Mouse (Mus musculus) CH12.LX (cell line): ENCODE results near the gene Grin3b. TPM values are rescaled to one million over a fixed set of nuclear protein-coding genes. Genes with fewer than 3 reads are reported as not detected.

Source experiments
- polyA plus RNA-seq: library from polyadenylated mRNA; unstranded; fragments of >175 nt; gene quantifications from 2 replicates; pipeline ENCODE4 v1.2.1, GENCODE M21; 2012; ENCODE audit warnings: low read depth; ENCODE audit not compliant: insufficient read length
- total RNA-seq, 2 experiments: library from RNA; depleted of rRNA; stranded (reverse); fragments of 300-350 nt in 1 of 2; fragments of >200 nt in 1 of 2; gene quantifications; 2 replicates each; pipeline ENCODE4 v1.2.3; 2012 to 2014

The Grin3b gene
- total and polyA plus RNA-seq, 3 experiments = 0.27 to 0.59 (median 0.56) TPM

Other genes starting within 250 kb of the Grin3b start
Only the 20 nearest of the 32 such genes appear.
- not detected in 2 replicates for gene Misp, start 149.7 kb upstream of the Grin3b start, total RNA-seq (2012; rRNA removed)
- not detected in 2 replicates for gene Misp, start 149.7 kb upstream of the Grin3b start, total RNA-seq (2014; rRNA removed)
- gene Misp, start 149.7 kb upstream of the Grin3b start, polyA plus RNA-seq = not detected in 2 replicates
- gene Ptbp1, start 116.3 kb upstream of the Grin3b start, total RNA-seq (2012; rRNA removed) = 252 and 284 TPM in 2 replicates
- 261 and 284 TPM in 2 replicates for gene Ptbp1, start 116.3 kb upstream of the Grin3b start, total RNA-seq (2014; rRNA removed)
- gene Ptbp1, start 116.3 kb upstream of the Grin3b start, polyA plus RNA-seq = 482 and 497 TPM in 2 replicates
- gene Prtn3, start 96.2 kb upstream of the Grin3b start, total RNA-seq (2012; rRNA removed) = 0.30 TPM in 1 of 2 replicates, not detected in the other
- not detected in 2 replicates for gene Prtn3, start 96.2 kb upstream of the Grin3b start, total RNA-seq (2014; rRNA removed)
- 0.39 TPM in 1 of 2 replicates, not detected in the other for gene Prtn3, start 96.2 kb upstream of the Grin3b start, polyA plus RNA-seq
- gene Plppr3, start 96.1 kb upstream of the Grin3b start, total RNA-seq (2012; rRNA removed) = 0.47 and 0.55 TPM in 2 replicates
- gene Plppr3, start 96.1 kb upstream of the Grin3b start, total RNA-seq (2014; rRNA removed) = not detected in 2 replicates
- 3.4 TPM in 2 replicates for gene Plppr3, start 96.1 kb upstream of the Grin3b start, polyA plus RNA-seq
- gene Elane, start 84.5 kb upstream of the Grin3b start, total RNA-seq (2012; rRNA removed) = not detected in 2 replicates
- gene Elane, start 84.5 kb upstream of the Grin3b start, total RNA-seq (2014; rRNA removed) = not detected in 2 replicates
- not detected in 2 replicates for gene Elane, start 84.5 kb upstream of the Grin3b start, polyA plus RNA-seq
- not detected in 2 replicates for gene Cfd, start 79.9 kb upstream of the Grin3b start, total RNA-seq (2012; rRNA removed)
- gene Cfd, start 79.9 kb upstream of the Grin3b start, total RNA-seq (2014; rRNA removed) = not detected in 2 replicates
- gene Cfd, start 79.9 kb upstream of the Grin3b start, polyA plus RNA-seq = 0.26 TPM in 1 of 2 replicates, not detected in the other
- 12.1 and 14.4 TPM in 2 replicates for gene Med16, start 61.8 kb upstream of the Grin3b start, total RNA-seq (2012; rRNA removed)
- 8.7 and 10.2 TPM in 2 replicates for gene Med16, start 61.8 kb upstream of the Grin3b start, total RNA-seq (2014; rRNA removed)
- gene Med16, start 61.8 kb upstream of the Grin3b start, polyA plus RNA-seq = 20.7 and 22.8 TPM in 2 replicates
- 6.0 and 8.1 TPM in 2 replicates for gene Gm26602, start 59.9 kb upstream of the Grin3b start, total RNA-seq (2012; rRNA removed)
- not detected in 2 replicates for gene Gm26602, start 59.9 kb upstream of the Grin3b start, total RNA-seq (2014; rRNA removed)
- not detected in 2 replicates for gene Gm26602, start 59.9 kb upstream of the Grin3b start, polyA plus RNA-seq
- gene Kiss1r, start 53.7 kb upstream of the Grin3b start, total RNA-seq (2012; rRNA removed) = 0.21 and 0.76 TPM in 2 replicates
- 0.24 and 0.32 TPM in 2 replicates for gene Kiss1r, start 53.7 kb upstream of the Grin3b start, total RNA-seq (2014; rRNA removed)
- 0.17 and 0.20 TPM in 2 replicates for gene Kiss1r, start 53.7 kb upstream of the Grin3b start, polyA plus RNA-seq
- 20.9 and 22.3 TPM in 2 replicates for gene R3hdm4, start 49.5 kb upstream of the Grin3b start, total RNA-seq (2012; rRNA removed)
- gene R3hdm4, start 49.5 kb upstream of the Grin3b start, total RNA-seq (2014; rRNA removed) = 8.9 and 10.5 TPM in 2 replicates
- 53.2 and 59.4 TPM in 2 replicates for gene R3hdm4, start 49.5 kb upstream of the Grin3b start, polyA plus RNA-seq
- 114 and 161 TPM in 2 replicates for gene Arid3a, start 43.7 kb upstream of the Grin3b start, total RNA-seq (2012; rRNA removed)
- gene Arid3a, start 43.7 kb upstream of the Grin3b start, total RNA-seq (2014; rRNA removed) = 45.9 and 48.4 TPM in 2 replicates
- gene Arid3a, start 43.7 kb upstream of the Grin3b start, polyA plus RNA-seq = 84.7 and 94.4 TPM in 2 replicates
- gene Wdr18, start 10.6 kb upstream of the Grin3b start, total RNA-seq (2012; rRNA removed) = 92.1 and 111 TPM in 2 replicates
- gene Wdr18, start 10.6 kb upstream of the Grin3b start, total RNA-seq (2014; rRNA removed) = 59.7 and 70.8 TPM in 2 replicates
- 54.2 and 69.7 TPM in 2 replicates for gene Wdr18, start 10.6 kb upstream of the Grin3b start, polyA plus RNA-seq
- gene Tmem259, start 13.6 kb downstream of the Grin3b start, total RNA-seq (2012; rRNA removed) = 67.1 and 71.7 TPM in 2 replicates
- 50.1 and 50.2 TPM in 2 replicates for gene Tmem259, start 13.6 kb downstream of the Grin3b start, total RNA-seq (2014; rRNA removed)
- 66.0 and 84.2 TPM in 2 replicates for gene Tmem259, start 13.6 kb downstream of the Grin3b start, polyA plus RNA-seq
- gene Cnn2, start 17.9 kb downstream of the Grin3b start, total RNA-seq (2012; rRNA removed) = 26.3 and 26.9 TPM in 2 replicates
- 46.3 and 49.0 TPM in 2 replicates for gene Cnn2, start 17.9 kb downstream of the Grin3b start, total RNA-seq (2014; rRNA removed)
- gene Cnn2, start 17.9 kb downstream of the Grin3b start, polyA plus RNA-seq = 52.6 and 62.7 TPM in 2 replicates
- 6.8 and 7.0 TPM in 2 replicates for gene Abca7, start 25.8 kb downstream of the Grin3b start, total RNA-seq (2012; rRNA removed)
- 2.3 TPM in 2 replicates for gene Abca7, start 25.8 kb downstream of the Grin3b start, total RNA-seq (2014; rRNA removed)
- gene Abca7, start 25.8 kb downstream of the Grin3b start, polyA plus RNA-seq = 5.4 and 6.1 TPM in 2 replicates
- gene Arhgap45, start 45.9 kb downstream of the Grin3b start, total RNA-seq (2012; rRNA removed) = 23.4 and 25.9 TPM in 2 replicates
- gene Arhgap45, start 45.9 kb downstream of the Grin3b start, total RNA-seq (2014; rRNA removed) = 10.3 and 11.8 TPM in 2 replicates
- 20.2 and 21.2 TPM in 2 replicates for gene Arhgap45, start 45.9 kb downstream of the Grin3b start, polyA plus RNA-seq
- 127 and 132 TPM in 2 replicates for gene Polr2e, start 69.1 kb downstream of the Grin3b start, total RNA-seq (2012; rRNA removed)
- 98.3 and 105 TPM in 2 replicates for gene Polr2e, start 69.1 kb downstream of the Grin3b start, total RNA-seq (2014; rRNA removed)
- 194 and 227 TPM in 2 replicates for gene Polr2e, start 69.1 kb downstream of the Grin3b start, polyA plus RNA-seq
- gene Gpx4, start 76.5 kb downstream of the Grin3b start, total RNA-seq (2012; rRNA removed) = 368 and 459 TPM in 2 replicates
- gene Gpx4, start 76.5 kb downstream of the Grin3b start, total RNA-seq (2014; rRNA removed) = 352 and 386 TPM in 2 replicates
- gene Gpx4, start 76.5 kb downstream of the Grin3b start, polyA plus RNA-seq = 332 and 353 TPM in 2 replicates
- 20.7 and 22.6 TPM in 2 replicates for gene Sbno2, start 134.9 kb downstream of the Grin3b start, total RNA-seq (2012; rRNA removed)
- gene Sbno2, start 134.9 kb downstream of the Grin3b start, total RNA-seq (2014; rRNA removed) = 9.0 and 9.7 TPM in 2 replicates
- gene Sbno2, start 134.9 kb downstream of the Grin3b start, polyA plus RNA-seq = 21.1 and 24.2 TPM in 2 replicates
- gene Stk11, start 145.1 kb downstream of the Grin3b start, total RNA-seq (2012; rRNA removed) = 64.8 and 65.9 TPM in 2 replicates
- gene Stk11, start 145.1 kb downstream of the Grin3b start, total RNA-seq (2014; rRNA removed) = 47.4 and 48.5 TPM in 2 replicates
- 93.4 and 94.9 TPM in 2 replicates for gene Stk11, start 145.1 kb downstream of the Grin3b start, polyA plus RNA-seq